ENCODE assay signal across 8 mouse cellular contexts in genomic region chr5:110840465-110840864, GRCm38 (mm10). TPM values are rescaled to one million over a fixed set of nuclear protein-coding genes. Genes with fewer than 3 reads are reported as not detected.
DNase-seq lines count a peak whose midpoint lies in the region; ATAC-seq and TF ChIP-seq lines count a peak whose summit lies in the region.

No protein-coding gene starts in this region.

- peak; percentile 36 for TF ChIP-seq CTCF in heart, postnatal 0 days (IDR thresholded peaks at IDR 0.05; ENCODE audit: low read depth)
- peak; percentile 79 for TF ChIP-seq CTCF in layer of hippocampus, adult 2 months (conservative IDR thresholded peaks at IDR 0.05)

- peak overlapping the region; percentile 19; the same call in 1 of the 2 replicates for H3K9ac ChIP-seq in heart, postnatal 0 days (replicated peaks; ENCODE audit: low read depth, low read length)

- H3K4me3 ChIP-seq in heart, postnatal 0 days (ENCODE audit: low read depth, low read length): peak overlapping the region; percentile 85
- peak overlapping the region; percentile 70 for H3K4me3 ChIP-seq in layer of hippocampus, adult 2 months

- peak; percentile 38 for DNase-seq in left cerebral cortex, postnatal 4 days
- no peak for DNase-seq in left cerebral cortex, adult 11 months (ENCODE audit: low spot score)
- DNase-seq in ZHBTc4 (ENCODE audit: low read depth, low spot score): peak; percentile 80
- DNase-seq in embryo, embryonic 11.5 days (ENCODE audit: low read depth, low spot score): peak; percentile 20
- no peak for DNase-seq in heart, postnatal 0 days (ENCODE audit: low spot score)
- DNase-seq in layer of hippocampus, adult 2 months (ENCODE audit: low spot score in 2 of 2): no peak
- peak; percentile 84 for DNase-seq in lung, postnatal 36 days
- DNase-seq in spleen, postnatal 36 days (ENCODE audit: low spot score in 2 of 2): peak; percentile 34 to 69

- TF ChIP-seq EP300 in heart, postnatal 0 days (IDR thresholded peaks at IDR 0.05; ENCODE audit: low read depth): no peak

- ATAC-seq in heart, postnatal 0 days (ENCODE audit: insufficient read depth, low read depth): no peak

- peak overlapping the region; percentile 86 for H3K4me2 ChIP-seq in heart, postnatal 0 days (ENCODE audit: low read depth, low read length)

- no peaks in the 10 kb centered on the region for H3K9me3 ChIP-seq in heart, postnatal 0 days (replicated peaks; ENCODE audit: control insufficient read depth, low read length)

- H3K27me3 ChIP-seq in heart, postnatal 0 days (ENCODE audit: control insufficient read depth, insufficient read depth, low read length): no peaks in the 10 kb centered on the region

- 0 out of 2 replicates have a peak, but pooled peaks cover 6% of the 10 kb centered on the region for H3K4me1 ChIP-seq in heart, postnatal 0 days (ENCODE audit: control insufficient read depth, insufficient read depth)

- WGBS in heart, postnatal 0 days: 6% methylated on average over 4 of the region's 4 CpGs

- H3K36me3 ChIP-seq in heart, postnatal 0 days (replicated peaks; ENCODE audit: control insufficient read depth, insufficient read depth, low read length): peaks cover 10% of the 10 kb centered on the region; the same call in 1 of the 2 replicates

- H3K27ac ChIP-seq in heart, postnatal 0 days (ENCODE audit: low read depth): peak overlapping the region; percentile 7; the same call in 1 of the 2 replicates
- H3K27ac ChIP-seq in layer of hippocampus, adult 2 months: 0 out of 2 replicates have a peak overlapping the region, but pooled peaks have one; percentile 0

- intact Hi-C loops in left cerebral cortex, postnatal 4 days (cut with DNase I): no loop called here

RNA-seq across cellular contexts. Expression of gene Chek2, which starts 0.7 kb away (rescaled TPM):
- total RNA-seq in left cerebral cortex, postnatal 4 days (2021): 1 to 10 TPM; 2.6 to 3.0 TPM
- 2.5 and 4.8 TPM in 2 replicates for total RNA-seq in heart, postnatal 0 days (2014; rRNA removed; ENCODE audit: low replicate concordance)
- polyA plus RNA-seq in heart, postnatal 0 days (2015; fragmentation: Nextera tagmentation; extraction: Ambion mirVana): 6.1 and 6.4 TPM in 2 replicates
- total RNA-seq in layer of hippocampus, adult 2 months (2021): 1 to 10 TPM in 1 of 2 experiments, under 1 TPM in 1; 0.56 to 2.8 TPM

RNA-seq across cellular contexts. Expression of gene Hscb, which starts 0.9 kb away (rescaled TPM):
- total RNA-seq in left cerebral cortex, postnatal 4 days (2021): 1 to 10 TPM; 6.3 to 8.0 TPM
- 23.0 and 42.1 TPM in 2 replicates for total RNA-seq in heart, postnatal 0 days (2014; rRNA removed; ENCODE audit: low replicate concordance)
- polyA plus RNA-seq in heart, postnatal 0 days (2015; fragmentation: Nextera tagmentation; extraction: Ambion mirVana): 23.6 and 26.5 TPM in 2 replicates
- 10 to 100 TPM; 11.3 to 13.9 TPM for total RNA-seq in layer of hippocampus, adult 2 months (2021)

RNA-seq across cellular contexts. Expression of gene Ulk1, which starts 30.6 kb away (rescaled TPM):
- total RNA-seq in left cerebral cortex, postnatal 4 days (2021): 100 to 1,000 TPM in 1 of 2 experiments, 10 to 100 TPM in 1; 94.5 to 101 TPM
- 31.8 and 36.3 TPM in 2 replicates for total RNA-seq in heart, postnatal 0 days (2014; rRNA removed; ENCODE audit: low replicate concordance)
- polyA plus RNA-seq in heart, postnatal 0 days (2015; fragmentation: Nextera tagmentation; extraction: Ambion mirVana): 9.8 TPM in 2 replicates
- total RNA-seq in layer of hippocampus, adult 2 months (2021): 10 to 100 TPM; 70.0 to 72.8 TPM

RNA-seq across cellular contexts. Expression of gene Ttc28, which starts 39.1 kb away (rescaled TPM):
- total RNA-seq in left cerebral cortex, postnatal 4 days (2021): 100 to 1,000 TPM in 1 of 2 experiments, 10 to 100 TPM in 1; 97.3 to 112 TPM
- 12.3 and 14.2 TPM in 2 replicates for total RNA-seq in heart, postnatal 0 days (2014; rRNA removed; ENCODE audit: low replicate concordance)
- polyA plus RNA-seq in heart, postnatal 0 days (2015; fragmentation: Nextera tagmentation; extraction: Ambion mirVana): 3.7 and 4.6 TPM in 2 replicates
- total RNA-seq in layer of hippocampus, adult 2 months (2021): 10 to 100 TPM; 10.2 to 11.7 TPM

Comparison
In these comparisons a context has a peak if more than half of its experiments do, and no peak if none do; other contexts are left out.
1. DNase-seq: peak in left cerebral cortex, postnatal 4 days (single experiment), ZHBTc4 (single experiment), embryo, embryonic 11.5 days (single experiment), lung, postnatal 36 days (single experiment) and spleen, postnatal 36 days (2 of 2); none in left cerebral cortex, adult 11 months (single experiment), heart, postnatal 0 days (single experiment) and layer of hippocampus, adult 2 months (0 of 2).